Mouse (Mus musculus) activated CD4-positive, CD25-positive, alpha-beta regulatory T cell, adult 4 months (primary cell): ENCODE measurements at regions not wholly inside any gene's neighbourhood (a gene's known extent, or its start where the extent isn't known, plus 50 kb on each side); places are given as distances from the start of the nearest gene placed in this dataset.
A peak's percentile ranks its signal among the peaks of the same experiment; 100 is the strongest.

Experiments
- ATAC-seq: one replicate; pipeline ENCODE4 v1.8.0; 2017

DNA sequence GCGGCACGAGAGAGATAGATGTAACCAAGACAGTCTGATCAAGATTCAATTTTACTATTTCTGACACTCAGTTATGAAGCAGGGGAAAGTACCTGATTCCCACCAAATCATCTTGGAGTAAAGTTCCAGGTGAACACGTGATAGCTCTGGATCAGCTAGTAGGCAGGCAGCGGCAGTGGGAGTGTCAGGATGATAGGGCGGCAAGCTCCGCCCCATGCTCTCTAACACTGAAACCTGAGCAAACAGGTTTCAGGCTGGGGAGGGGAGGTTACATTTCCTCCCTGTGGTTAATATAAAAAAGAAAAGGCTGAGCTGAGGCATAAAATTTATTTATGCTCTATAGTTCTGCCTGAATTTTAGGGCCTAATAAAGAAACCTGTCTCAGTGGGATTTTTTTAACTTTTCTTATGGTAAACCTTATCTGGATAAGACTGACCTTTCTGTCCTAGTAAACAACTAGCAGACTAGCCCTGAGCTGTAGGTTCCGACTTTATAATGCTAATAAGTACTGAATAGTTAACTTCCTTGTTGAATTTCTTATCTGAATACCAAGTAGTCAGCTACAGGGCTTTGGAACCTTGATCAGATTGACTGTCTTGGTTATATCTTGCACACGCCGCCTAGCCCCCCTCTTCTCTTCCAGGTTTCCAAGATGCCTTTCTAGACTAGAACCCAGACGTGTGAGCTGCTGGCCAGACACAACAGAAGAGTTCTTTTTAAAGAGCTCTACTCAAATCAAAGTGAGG lies 254.9 kb upstream of the Dab2 start:
- peak; percentile 40 for ATAC-seq

DNA sequence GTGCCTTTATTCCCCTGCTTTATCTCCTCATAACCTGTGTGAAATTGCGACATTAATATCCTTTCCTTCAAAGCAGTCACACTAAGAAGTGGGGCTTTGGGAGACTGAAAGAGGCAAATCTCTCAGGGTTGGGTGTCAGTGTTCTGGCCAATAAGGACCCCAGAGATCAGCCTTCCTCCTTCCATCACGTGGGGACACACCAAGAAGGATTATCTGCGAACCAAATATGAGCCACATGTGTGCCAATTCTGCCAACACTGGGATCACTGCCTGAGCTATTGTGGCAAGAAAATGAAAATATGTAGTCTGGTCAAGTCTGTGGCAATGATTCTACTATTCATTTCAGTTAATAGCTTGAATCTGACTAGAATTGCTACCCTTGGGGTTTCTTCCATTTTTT lies 243.9 kb upstream of the Dab2 start:
- no peak for ATAC-seq

DNA sequence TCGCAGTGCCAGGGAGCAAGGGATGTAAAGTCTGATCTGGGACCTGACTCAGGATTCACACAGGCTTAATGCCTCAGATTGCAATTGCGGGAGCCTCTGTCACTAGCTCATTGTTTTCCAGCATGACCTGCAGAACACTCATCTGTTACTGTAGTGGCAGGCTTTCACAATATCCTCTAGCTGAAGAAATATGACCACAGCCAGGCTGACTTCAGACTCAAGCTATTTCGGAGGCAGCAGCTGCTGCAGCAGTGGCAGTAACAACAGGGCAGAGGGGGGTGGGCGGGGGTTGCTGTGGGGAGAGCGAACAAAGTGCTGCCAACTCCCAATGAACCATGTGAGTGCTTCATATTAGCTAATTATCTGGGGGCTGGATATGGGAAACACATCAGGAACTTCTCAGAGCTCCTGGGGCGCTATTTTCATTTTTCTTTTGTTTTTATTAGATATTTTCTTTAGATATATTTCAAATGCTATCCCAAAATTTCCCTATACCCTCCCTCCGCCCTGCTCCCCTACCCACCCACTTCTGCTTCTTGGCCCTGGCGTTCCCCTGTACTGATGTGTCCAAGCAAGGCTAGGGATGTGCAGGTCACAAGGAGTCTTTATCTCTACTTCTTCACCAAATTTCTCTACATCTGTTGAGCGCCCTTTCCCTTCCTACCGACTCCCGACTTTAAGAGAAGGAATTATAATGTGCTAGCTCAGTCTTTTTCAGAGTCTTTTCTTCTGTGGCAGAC lies 242.5 kb upstream of the Dab2 start:
- ATAC-seq, result no peak

DNA sequence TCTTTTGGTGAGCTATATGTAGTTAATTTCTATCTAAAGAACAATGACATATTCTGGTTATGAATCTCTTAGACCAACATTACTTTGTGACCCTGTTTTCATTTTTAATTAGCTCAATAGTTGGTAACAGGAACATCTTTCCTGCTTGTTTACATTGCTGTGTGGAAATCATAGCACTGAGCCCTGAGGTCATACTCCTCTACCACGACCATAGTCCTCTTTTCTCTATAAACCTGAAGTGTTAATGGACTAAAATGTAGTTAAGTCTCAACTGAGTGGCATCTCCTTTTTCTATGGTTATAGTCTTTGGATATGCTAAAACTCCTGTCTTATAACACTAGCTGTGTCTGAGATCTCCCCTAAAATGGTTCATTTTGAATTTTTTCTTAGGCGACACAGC lies 240.2 kb upstream of the Dab2 start:
- ATAC-seq, result no peak

DNA sequence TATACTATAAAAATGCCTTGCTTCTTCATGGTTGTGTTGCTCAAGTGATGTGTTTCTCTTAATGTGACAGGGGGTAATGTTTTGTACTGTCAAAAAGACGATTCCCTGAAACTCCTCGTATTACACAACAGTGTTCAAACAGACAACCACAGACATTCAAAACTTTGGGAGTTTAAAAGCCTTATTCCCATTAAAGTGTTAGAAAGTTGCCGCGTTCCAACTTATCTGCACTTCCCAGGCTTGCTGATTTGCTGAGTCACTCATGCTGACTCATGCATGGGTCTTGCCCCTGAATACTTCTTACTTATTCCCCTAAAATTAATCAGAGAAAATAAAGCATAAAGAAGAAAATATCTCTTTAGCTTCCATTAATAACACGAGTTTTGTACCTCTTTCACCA lies 239.8 kb upstream of the Dab2 start:
- ATAC-seq, result no peak

DNA sequence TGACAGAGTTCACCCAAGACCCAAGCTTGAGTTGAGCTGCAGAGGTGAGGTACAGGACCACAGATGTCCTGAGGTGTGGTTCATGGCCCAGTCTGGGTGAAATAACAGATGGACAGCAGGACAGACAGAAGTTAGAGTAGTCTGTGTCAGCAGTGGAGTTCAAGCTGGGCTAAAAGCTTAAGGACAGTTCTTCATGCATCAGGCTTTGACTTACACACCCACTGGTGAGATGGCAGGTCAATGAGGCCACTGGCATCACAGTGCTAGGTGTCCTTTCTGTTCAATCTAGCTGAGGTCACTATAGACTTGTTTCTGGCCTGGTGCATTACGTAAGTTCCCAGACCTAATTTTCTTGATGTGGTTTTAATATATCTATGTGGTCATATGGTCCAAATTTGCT lies 238.9 kb upstream of the Dab2 start:
- no peak for ATAC-seq

DNA sequence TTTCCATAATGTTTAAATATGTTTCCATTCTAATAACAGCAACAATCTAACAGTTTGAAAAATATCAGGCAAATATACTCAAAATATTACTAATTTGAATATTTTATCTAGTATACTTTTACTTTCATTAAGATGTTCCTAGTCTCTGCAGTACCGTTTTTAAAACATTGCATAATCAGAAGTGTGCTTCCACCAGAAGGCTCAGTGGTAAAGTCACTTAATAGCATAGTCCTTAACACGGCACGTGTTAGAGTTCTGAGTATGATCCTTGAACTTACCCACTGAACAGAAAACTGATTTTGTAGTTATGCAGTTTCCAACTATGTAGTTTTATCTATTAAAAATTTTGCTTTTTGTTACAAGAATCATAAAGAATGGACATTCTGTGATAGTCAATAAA lies 234.5 kb upstream of the Dab2 start:
- no peak for ATAC-seq

DNA sequence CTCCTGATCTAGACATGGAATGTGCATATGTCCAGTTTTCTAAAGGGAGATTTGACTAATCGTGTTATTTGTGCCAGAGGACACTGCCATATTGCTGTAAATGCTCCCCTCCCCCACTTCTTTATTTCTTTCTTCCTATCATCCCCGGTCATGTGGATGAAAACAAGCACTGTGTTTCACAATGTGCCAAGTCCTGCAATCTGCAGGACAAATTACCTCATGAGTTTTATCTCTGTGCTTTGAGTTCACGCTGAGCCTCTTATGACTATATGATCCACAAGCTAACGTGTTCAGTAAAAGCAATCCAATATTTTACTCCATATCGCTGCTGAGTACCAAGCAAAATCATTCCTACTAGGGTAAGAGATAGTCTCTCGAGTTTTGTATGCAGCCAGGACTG lies 232.2 kb upstream of the Dab2 start:
- ATAC-seq, result no peak

DNA sequence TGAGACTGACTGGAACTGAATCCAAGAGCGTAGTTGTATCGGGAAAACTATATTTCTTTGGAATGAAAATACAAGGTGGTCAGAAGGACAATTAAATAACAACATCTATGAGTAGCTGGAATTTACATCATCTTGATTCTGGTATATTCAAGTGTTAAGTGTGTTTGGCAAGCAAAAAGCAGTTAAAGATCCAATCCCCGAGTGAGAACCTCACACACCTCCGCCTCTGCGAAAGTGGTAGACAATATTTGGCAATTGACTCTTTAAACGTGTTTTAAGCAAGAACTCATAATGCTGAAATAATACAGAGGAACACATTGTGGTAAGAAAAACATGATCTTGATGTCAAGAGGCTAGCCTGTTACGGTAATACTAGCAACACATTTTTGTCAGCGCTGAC lies 231.2 kb upstream of the Dab2 start:
- ATAC-seq, result no peak

DNA sequence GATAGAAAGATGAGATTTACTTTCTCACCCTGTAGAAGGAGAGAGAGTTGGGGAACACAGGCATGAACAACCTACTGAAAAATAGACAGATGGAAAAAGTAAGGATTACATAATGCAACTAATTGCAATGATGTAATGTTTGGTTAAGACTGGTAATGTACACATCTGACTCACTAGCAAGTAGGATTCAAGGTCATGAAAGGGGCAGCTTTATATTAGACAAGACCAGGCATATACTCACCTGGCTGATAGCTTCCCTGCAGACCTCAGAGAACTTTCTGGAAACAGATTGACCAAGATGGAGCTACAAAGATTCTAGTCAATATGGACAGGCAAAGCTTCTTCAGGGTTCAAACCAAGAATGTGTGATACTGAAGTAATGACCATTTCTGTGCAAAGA lies 227.7 kb upstream of the Dab2 start:
- no peak for ATAC-seq

DNA sequence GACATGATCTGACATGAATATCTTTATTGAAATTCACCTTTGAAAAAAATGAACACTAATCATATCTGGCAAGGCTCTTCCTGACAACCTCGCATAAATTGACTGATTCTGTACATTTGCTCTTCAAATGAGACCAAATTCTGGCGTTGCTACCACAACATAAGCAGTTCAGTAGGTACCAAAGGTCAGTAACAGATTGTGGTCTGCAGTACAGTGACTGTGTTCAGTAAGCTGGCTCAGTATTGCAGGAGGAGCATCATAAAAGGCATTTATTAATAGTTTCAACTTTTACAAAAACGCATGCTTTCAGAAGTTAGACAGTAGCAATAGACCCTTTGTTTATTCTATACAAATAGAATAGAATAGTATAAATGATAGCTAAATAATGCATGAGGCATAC lies 226.7 kb upstream of the Dab2 start:
- no peak for ATAC-seq

DNA sequence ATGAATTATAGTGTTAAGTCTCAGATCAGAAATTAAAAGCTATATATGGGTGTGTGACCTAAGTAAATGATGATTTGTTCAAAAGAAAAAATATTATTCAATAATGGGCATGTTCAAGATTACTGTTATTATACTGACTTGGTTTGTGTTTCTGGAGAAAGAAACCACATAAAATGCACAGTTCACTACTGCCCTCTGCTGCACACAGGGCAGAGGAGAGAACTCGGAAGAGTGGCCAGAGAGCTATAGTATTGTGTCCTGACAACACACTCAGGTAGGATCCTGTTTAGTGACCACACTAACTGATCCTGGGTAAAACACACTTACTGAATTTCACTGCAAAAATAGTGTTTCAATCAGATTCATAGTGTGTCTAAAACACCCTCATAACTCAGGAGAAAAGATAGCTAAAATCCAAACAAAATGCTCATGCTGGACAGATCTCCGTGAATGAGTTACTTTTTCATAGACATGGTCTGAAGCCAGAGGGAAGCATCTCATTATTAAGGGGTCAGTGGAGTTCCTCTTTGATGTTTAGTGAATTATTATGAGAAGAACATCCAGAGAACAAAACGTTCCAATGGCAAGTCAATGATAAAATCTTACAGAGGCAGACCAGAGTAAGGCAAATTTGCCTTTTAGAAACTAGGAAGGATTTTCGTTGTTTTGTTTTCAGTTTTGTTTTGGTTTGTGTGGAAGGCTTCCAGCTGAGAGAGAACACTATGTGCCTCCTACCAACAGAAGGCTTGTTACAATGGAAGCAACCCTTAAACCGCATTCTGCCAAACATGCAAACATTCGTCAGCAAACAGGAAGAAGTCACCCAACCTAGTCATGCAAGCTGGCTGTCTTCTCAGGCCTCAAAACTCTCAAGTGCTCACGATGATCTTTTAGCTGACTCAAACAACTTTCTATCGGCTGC lies 218.6 kb upstream of the Dab2 start:
- peak; percentile 65 for ATAC-seq

DNA sequence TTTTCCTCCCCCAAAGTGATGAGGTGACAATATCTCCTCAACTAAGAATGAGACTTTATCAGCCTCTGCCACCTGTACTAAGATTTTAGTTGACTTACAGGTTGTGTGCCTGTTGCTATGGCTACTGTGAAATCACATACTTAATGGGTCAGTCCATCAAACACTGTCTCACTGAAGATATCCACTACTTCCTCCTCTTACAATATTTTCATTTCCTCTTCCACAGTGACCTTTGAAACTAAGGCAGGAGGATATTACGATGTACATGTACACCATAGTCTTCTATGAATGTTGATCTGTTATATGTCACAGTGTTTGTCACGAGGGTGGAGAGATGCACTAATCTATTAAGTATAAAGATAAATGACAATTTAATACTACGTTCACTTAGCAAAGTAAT lies 212.4 kb upstream of the Dab2 start:
- ATAC-seq, result no peak

DNA sequence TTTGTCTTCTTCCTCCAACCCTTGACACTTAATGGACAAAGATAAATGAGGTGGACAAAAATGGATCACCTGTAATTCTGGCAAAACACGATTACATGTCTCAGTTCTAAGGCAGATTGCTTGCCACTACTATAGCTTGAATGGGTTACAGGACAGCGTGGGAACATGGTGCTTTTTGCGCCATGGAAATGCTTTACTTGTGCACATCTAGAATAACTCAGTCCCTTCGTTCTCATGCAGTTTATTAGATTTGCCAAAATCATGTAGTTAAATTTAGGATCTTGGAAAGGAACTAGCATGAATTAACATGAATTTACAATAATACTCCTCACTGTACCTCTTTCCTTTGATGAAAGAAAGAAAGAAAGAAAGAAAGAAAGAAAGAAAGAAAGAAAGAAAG lies 211.1 kb upstream of the Dab2 start:
- ATAC-seq, result no peak

DNA sequence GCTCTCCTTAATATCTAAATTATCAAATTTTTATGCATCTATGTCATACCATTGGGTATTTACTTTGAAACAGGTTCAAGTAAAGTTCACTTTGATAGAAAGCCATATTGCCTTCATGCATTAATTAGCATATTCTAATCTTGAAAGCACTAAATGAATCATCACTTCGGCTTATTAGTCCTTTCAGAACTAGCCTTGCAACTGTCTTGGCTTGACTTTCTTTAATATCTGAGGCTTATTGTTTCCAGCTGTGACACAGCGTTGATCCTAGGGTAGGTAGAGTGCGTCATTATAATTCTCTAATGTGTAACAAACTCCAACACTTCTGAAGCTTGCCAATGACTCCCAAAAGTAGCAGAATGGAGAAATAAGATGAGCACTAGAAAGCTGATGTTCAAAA lies 169.9 kb upstream of the Dab2 start:
- peak; percentile 59 for ATAC-seq

DNA sequence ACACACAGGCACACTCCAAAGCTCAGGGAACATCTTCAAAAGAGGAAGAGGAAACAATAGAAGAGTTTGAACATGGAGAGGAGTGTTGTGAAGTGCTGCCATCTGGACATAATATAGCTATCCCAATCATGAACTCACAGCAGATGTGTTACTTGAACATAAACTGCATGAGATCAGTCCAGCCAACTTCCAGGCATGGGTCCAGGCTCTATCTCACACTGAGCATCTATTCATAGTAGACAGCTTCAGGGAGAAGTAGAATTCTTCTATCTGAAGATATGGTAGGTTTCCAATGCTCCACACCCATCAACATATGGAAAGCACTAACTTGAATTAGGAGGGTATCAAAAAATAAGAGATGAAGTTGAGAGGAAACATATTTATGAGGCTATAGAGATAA lies 167.4 kb upstream of the Dab2 start:
- no peak for ATAC-seq

DNA sequence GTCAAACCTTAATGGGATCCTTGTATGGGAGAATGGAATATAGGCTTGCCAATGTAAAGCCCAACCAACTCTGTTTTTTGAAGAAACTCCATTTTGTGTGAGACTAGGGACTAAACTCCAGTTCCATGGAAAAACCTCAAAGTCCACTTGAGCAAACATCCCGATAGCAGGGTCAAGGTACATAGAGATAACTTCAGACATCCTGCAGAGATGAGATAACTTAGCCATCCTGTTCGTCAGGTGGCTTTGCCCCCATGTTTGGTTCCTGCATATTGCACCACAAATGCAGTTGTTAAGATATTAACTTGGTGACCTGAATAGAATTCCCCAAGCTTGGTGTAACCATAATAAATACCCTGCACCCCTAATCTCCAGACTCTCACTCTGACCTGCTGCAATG lies 154.5 kb upstream of the Dab2 start:
- no peak for ATAC-seq

DNA sequence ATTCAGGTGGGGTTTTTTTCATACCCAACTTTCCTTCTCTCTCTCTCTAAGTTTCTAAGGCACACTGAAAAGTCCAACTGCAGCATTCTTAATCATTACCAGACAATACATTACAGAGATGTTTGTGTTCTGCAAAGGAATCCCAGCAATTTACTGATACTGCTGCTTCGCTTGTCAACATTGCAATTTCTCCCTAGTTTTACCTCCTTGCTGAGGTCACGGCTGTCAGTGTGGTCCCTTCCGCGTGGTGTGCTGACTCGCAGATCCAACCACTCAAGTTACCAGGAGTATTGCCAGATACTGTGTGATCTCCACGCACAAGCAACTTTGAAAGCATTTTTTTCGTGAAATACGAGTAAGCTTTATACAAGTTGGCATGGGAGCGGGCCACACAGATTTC lies 144.9 kb upstream of the Dab2 start:
- ATAC-seq, result no peak

DNA sequence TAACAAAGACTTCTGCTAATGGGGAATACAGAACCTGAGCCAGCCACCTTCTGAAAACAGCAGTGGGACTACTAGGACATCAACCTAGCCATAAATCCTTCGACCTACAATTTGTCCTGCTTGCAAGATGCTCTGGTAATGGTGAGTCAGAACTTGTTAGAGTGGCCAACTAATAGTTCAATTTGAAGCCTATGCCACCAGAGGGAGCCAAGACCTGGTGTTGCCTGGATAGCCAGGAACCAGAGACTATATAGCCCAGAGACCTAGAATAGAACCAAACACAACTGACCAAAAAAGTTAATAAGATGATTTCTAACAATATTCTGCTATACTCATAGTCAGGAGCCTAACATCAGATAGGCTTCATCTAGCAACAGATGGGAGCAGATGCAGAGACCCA lies 119.3 kb upstream of the Dab2 start:
- no peak for ATAC-seq

DNA sequence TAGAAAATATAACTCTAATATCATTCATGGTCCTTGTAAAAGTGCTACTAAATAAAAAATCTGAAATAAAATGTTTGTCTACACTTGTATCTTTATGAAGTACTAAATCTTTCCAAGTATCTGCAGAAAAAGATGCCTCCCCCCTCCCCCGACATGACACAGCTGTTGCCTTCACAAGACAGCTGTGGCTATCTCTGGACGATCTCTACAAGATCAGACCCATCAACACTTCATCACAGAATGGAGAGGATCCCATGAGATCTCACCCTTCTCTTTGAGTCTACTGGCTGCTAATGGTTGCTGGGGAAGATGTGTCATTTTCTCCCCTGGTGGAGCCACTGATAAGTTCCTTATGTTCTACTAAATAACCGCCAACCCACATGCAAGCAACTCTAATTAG lies 116.0 kb upstream of the Dab2 start:
- ATAC-seq, result no peak

DNA sequence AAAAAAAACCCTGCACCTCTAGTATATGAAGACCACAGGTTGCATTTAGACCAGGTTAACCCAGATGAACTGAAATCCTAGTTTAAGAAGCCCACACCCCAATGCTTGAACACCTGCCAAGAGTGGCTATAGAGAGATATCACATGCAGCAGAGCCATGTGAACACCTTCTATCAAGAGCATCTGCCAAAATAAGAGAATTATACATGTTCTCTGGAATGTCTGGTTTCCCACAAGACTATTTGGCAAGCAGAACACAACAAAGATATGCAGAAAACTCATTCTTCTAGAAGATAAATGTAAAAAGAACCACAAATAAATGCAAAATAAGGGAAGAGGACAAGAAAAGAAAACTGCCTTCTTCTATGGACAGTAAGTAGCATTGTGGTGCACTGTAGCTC lies 107.7 kb upstream of the Dab2 start:
- no peak for ATAC-seq

DNA sequence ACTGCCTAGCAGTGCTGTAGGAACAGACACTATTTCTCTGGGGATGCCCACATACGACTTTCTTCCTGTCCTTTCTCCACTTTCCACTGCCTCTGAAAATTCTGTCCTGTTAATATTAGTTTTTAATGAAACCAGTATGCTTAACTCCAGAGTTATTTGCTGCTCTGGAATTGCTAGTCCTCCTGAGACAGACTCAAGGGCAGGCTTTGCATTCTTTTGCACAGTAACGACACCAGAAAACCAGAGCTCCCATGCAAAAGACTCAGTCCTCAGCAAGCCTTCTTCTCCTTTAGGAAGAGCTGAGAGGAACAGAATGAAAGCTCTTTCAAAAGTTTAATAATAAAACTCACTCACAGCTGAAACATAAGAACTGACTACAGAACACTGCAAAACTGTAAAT lies 92.3 kb upstream of the Dab2 start:
- ATAC-seq, result no peak

DNA sequence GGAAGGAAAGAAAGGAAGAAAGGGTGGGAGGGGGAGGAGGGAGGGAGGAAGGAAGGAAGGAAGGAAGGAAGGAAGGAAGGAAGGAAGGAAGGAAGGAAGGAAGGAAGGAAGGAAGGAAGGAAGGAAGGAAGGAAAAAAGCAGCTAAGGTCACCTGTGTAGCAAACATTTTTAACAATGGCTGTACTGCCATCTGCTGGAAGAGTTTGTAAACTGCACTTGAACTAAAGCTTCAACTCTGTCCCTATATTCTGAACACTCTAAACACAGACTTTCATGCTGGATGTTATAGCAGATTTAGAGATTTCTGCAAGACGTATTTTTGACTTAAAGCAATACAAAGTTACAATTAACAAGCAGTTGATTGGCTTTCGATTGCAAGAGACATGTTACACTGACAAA lies 90.3 kb upstream of the Dab2 start:
- ATAC-seq, result peak; percentile 46

DNA sequence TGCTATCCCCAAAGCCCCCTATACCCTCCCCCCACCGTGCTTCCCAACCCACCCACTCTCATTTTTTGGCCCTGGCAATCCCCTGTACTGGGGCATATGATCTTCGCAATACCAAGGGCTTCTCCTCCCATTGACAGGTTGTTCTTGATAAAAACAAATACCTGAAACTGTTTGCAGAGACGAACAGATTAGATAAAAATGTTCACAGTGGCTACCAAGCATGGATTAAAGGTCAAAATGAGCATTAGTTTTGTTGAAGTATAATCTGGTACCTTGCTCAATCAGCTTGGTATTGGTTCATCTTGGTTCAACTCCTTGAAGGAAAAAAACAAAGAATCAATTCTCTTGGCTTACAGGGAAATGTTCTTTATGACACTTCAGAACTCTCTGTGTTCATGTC lies 81.5 kb upstream of the Dab2 start:
- ATAC-seq, result no peak
